Mouse (Mus musculus) forebrain, embryonic 16.5 days (tissue): Measurements from ENCODE around the gene Ccdc187. TPM values are rescaled to one million over a fixed set of nuclear protein-coding genes. Genes with fewer than 3 reads are reported as not detected.

ENCODE experiments used
- ATAC-seq: fragments of 200-750 bp; cut with Nextera tagmentation; 2 replicates; pipeline ENCODE4 v1.8.0; 2017; ENCODE audit warnings: mild to moderate bottlenecking, moderate library complexity
- H3K27ac ChIP-seq: fragments of 300-500 bp; sonication (generic); 2 replicates; pipeline ENCODE4 v1.5.1; 2014; ENCODE audit warnings: low read length, control low read depth
- H3K27me3 ChIP-seq: fragments of 300-500 bp; sonication (generic); replicated peaks from 2 replicates; pipeline ENCODE4 v1.6.1; 2014; ENCODE audit warnings: low read length; ENCODE audit not compliant: control insufficient read depth, insufficient read depth
- H3K36me3 ChIP-seq: fragments of 300-500 bp; sonication (generic); 2 replicates; pipeline ENCODE4 v1.6.1; 2014; ENCODE audit not compliant: control insufficient read depth, insufficient read depth
- H3K4me1 ChIP-seq: fragments of 300-500 bp; sonication (generic); replicated peaks from 2 replicates; pipeline ENCODE4 v1.6.1; 2014; ENCODE audit warnings: low read length; ENCODE audit not compliant: control insufficient read depth, insufficient read depth
- H3K4me2 ChIP-seq: fragments of 300-500 bp; sonication (generic); 2 replicates; pipeline ENCODE4 v1.6.1; 2014; ENCODE audit warnings: mild to moderate bottlenecking, low read length, control low read depth
- H3K4me3 ChIP-seq: fragments of 300-500 bp; sonication (generic); replicated peaks from 2 replicates; pipeline ENCODE4 v1.5.1; 2014; ENCODE audit warnings: mild to moderate bottlenecking, low read length, control low read depth
- H3K9ac ChIP-seq: fragments of 300-500 bp; sonication (generic); replicated peaks from 2 replicates; pipeline ENCODE4 v1.6.1; 2014; ENCODE audit warnings: low read depth, low read length, control low read depth
- H3K9me3 ChIP-seq: fragments of 300-500 bp; sonication (generic); 2 replicates; pipeline ENCODE4 v1.6.1; 2016; ENCODE audit warnings: low read length; ENCODE audit not compliant: control insufficient read depth
- WGBS: fragments of 180-500 bp; shearing (Covaris S2); extraction: QIAGEN DNeasy Blood & Tissue Kit; methylation state at CpG from one replicate; pipeline ENCODE4 v1.1.7; 2014; 5-methylcytosine and 5-hydroxymethylcytosine counted together
- polyA plus RNA-seq: library from polyadenylated mRNA; unstranded; fragments of >200 nt; fragmentation: Nextera tagmentation; extraction: Ambion mirVana; gene quantifications from 2 replicates; pipeline ENCODE4 v1.2.1, GENCODE M21; 2015

Gene Ccdc187
- polyA plus RNA-seq, 1 experiment from 2014 or later, result 0.24 TPM

- peak; percentile 71; the same call in 1 of the 2 replicates for ATAC-seq
- Histone ChIP-seq H3K27ac (no peak overlapping the region; the same call in 1 of the 2 replicates), H3K4me2 (no peak overlapping the region), H3K36me3 (peaks cover 23% of the 10 kb centered on the region), H3K9me3 (no peaks in the 10 kb centered on the region), H3K4me3 (no peak overlapping the region), H3K4me1 (0 out of 2 replicates have a peak, but pooled peaks cover 5% of the 10 kb centered on the region), H3K9ac (no peak overlapping the region), H3K27me3 (no peaks in the 10 kb centered on the region)
- WGBS, result 13% methylated on average over 3 of the region's 3 CpGs
Measured at GRCm38 (mm10) chr2:26214526-26214925, 79.8 kb downstream of the Ccdc187 start.

- H3K27me3 ChIP-seq, result peaks cover 34% of the 10 kb centered on the region
- no peak overlapping the region for H3K4me2 ChIP-seq
- H3K4me3 ChIP-seq, result no peak overlapping the region
- WGBS, result 68% methylated on average over 3 of the region's 3 CpGs
- no peak overlapping the region for H3K9ac ChIP-seq
- H3K9me3 ChIP-seq, result no peaks in the 10 kb centered on the region
- peaks cover 13% of the 10 kb centered on the region for H3K36me3 ChIP-seq
- H3K4me1 ChIP-seq, result peaks cover 13% of the 10 kb centered on the region
- H3K27ac ChIP-seq, result no peak overlapping the region
- ATAC-seq, result no peak
Measured at GRCm38 (mm10) chr2:26209566-26209965, 84.8 kb downstream of the Ccdc187 start.

GRCm38 (mm10) chr2:26208126-26208789 lies 86.1 kb downstream of the Ccdc187 start, which contains the start of gene Lhx3:
Gene Lhx3 (minus strand): TSS chr2:26208289.
- H3K9me3 ChIP-seq, result no peaks in the 10 kb centered on the region
- no peak within 1 kb of the TSS for H3K9ac ChIP-seq
- peak; percentile 58; the same call in 1 of the 2 replicates for ATAC-seq
- WGBS, result 5% methylated on average over 19 of the region's 19 CpGs
- H3K36me3 ChIP-seq, result peaks cover 13% of the 10 kb centered on the region
- no peak within 1 kb of the TSS for H3K4me2 ChIP-seq
- peaks cover 43% of the 10 kb centered on the region for H3K27me3 ChIP-seq
- no peak within 1 kb of the TSS for H3K27ac ChIP-seq
- no peak within 1 kb of the TSS for H3K4me3 ChIP-seq
- H3K4me1 ChIP-seq, result peaks cover 11% of the 10 kb centered on the region

- Histone ChIP-seq H3K9ac (no peak overlapping the region), H3K27me3 (peaks cover 49% of the 10 kb centered on the region), H3K4me1 (peaks cover 16% of the 10 kb centered on the region), H3K9me3 (no peaks in the 10 kb centered on the region), H3K27ac (no peak overlapping the region), H3K36me3 (peaks cover 13% of the 10 kb centered on the region), H3K4me3 (no peak overlapping the region), H3K4me2 (no peak overlapping the region)
- 3% methylated on average over 9 of the region's 9 CpGs for WGBS
- no peak for ATAC-seq
Measured at GRCm38 (mm10) chr2:26207559-26207958, 86.8 kb downstream of the Ccdc187 start.

GRCm38 (mm10) chr2:26205761-26206160 lies 88.6 kb downstream of the Ccdc187 start:
- 7% methylated on average over 10 of the region's 10 CpGs for WGBS

GRCm38 (mm10) chr2:26205126-26205525 lies 89.2 kb downstream of the Ccdc187 start:
- H3K9me3 ChIP-seq, result no peaks in the 10 kb centered on the region

More at GRCm38 (mm10) chr2:26205761-26206160, 88.6 kb downstream of the Ccdc187 start:
- peaks cover 67% of the 10 kb centered on the region for H3K27me3 ChIP-seq
- peaks cover 22% of the 10 kb centered on the region for H3K4me1 ChIP-seq
- H3K36me3 ChIP-seq, result peaks cover 6% of the 10 kb centered on the region
- no peak overlapping the region for H3K4me3 ChIP-seq
- H3K9ac ChIP-seq, result no peak overlapping the region
- H3K27ac ChIP-seq, result no peak overlapping the region
- no peaks in the 10 kb centered on the region for H3K9me3 ChIP-seq
- no peak overlapping the region for H3K4me2 ChIP-seq
- no peak for ATAC-seq

GRCm38 (mm10) chr2:26202849-26203475 lies 91.4 kb downstream of the Ccdc187 start:
- H3K4me2 ChIP-seq, result no peak overlapping the region
- H3K36me3 ChIP-seq, result no peaks in the 10 kb centered on the region
- H3K9me3 ChIP-seq, result no peaks in the 10 kb centered on the region
- ATAC-seq, result no peak
- peaks cover 87% of the 10 kb centered on the region for H3K27me3 ChIP-seq
- H3K4me1 ChIP-seq, result peaks cover 24% of the 10 kb centered on the region
- no peak overlapping the region for H3K9ac ChIP-seq
- peak overlapping the region; percentile 9; the same call in 1 of the 2 replicates for H3K4me3 ChIP-seq
- WGBS, result under 1% methylated on average over 36 of the region's 36 CpGs
- no peak overlapping the region for H3K27ac ChIP-seq

More at GRCm38 (mm10) chr2:26205126-26205525, 89.2 kb downstream of the Ccdc187 start:
- Histone ChIP-seq H3K27me3 (peaks cover 72% of the 10 kb centered on the region), H3K4me3 (no peak overlapping the region), H3K27ac (no peak overlapping the region), H3K9ac (no peak overlapping the region), H3K4me1 (peaks cover 22% of the 10 kb centered on the region), H3K4me2 (no peak overlapping the region), H3K36me3 (no peaks in the 10 kb centered on the region)
- WGBS, result 2% methylated on average over 16 of the region's 16 CpGs
- ATAC-seq, result no peak

GRCm38 (mm10) chr2:26201926-26202848 lies 92.2 kb downstream of the Ccdc187 start:
- Histone ChIP-seq H3K4me1 (peaks cover 20% of the 10 kb centered on the region), H3K9me3 (no peaks in the 10 kb centered on the region), H3K27ac (no peak overlapping the region), H3K36me3 (no peaks in the 10 kb centered on the region), H3K27me3 (peaks cover 88% of the 10 kb centered on the region), H3K4me2 (no peak overlapping the region), H3K4me3 (peak overlapping the region; percentile 1; the same call in 1 of the 2 replicates), H3K9ac (no peak overlapping the region)
- under 1% methylated on average over 77 of the region's 77 CpGs for WGBS
- ATAC-seq, result no peak

- ATAC-seq, result no peak
- Histone ChIP-seq H3K27ac (no peak overlapping the region), H3K27me3 (peaks cover 62% of the 10 kb centered on the region), H3K36me3 (no peaks in the 10 kb centered on the region), H3K9me3 (no peaks in the 10 kb centered on the region), H3K4me1 (peaks cover 12% of the 10 kb centered on the region), H3K4me2 (no peak overlapping the region), H3K4me3 (no peak overlapping the region), H3K9ac (no peak overlapping the region)
- WGBS, result 4% methylated on average over 10 of the region's 10 CpGs
Measured at GRCm38 (mm10) chr2:26198488-26198887, 95.9 kb downstream of the Ccdc187 start.
